Mouse (Mus musculus): Measurements from ENCODE around the gene Rab15. TPM values are rescaled to one million over a fixed set of nuclear protein-coding genes. Genes with fewer than 3 reads are reported as not detected.

Gene Rab15
- under 1 TPM; 0.33 to 0.53 TPM for total RNA-seq (2023)

DNA sequence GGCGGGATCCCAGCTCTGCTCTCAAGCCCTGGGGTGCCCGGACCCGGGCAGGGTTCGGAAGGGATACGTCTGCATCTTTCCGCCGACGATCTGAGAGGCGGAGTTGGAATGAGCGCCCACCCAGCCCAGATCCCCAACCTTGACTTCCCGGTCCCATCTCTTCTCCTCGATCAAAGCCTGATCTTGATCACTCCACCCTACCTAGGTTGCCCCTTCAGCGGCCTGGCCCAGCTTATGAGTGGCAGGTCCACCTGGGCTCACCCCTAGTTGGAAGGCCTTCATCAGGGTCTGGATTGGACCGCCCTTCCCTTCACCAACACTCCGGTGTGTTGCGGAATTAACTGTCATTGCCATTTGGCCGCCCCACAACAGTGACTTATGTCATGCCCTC is at the start of gene Rab15:
Rab15 (minus strand) TSS at position 258 of the 391 bp plus-strand sequence.

DNA sequence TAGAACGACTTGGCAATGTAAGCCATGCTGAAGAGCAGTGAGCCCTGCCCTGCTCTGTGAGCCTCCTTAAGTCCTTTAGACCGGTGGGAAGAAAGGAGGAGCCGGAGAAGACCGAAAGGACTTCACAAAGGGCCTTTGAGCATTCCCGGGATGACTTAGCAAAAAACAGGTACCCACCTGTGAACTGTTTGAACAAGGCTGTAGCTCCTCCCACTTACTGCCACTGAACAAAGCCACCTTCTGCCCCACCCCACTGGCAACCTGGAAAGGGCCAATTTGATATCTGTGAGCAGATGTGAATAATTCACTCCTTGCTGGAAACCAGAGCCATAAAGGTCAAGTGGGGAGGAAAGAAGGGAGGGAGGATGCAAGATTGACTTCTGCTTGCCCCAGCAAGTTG is 27.4 kb downstream of the Rab15 start, which contains the start of gene Gpx2:
Gpx2 (minus strand) TSS at position 205 of the 400 bp plus-strand sequence.

DNA sequence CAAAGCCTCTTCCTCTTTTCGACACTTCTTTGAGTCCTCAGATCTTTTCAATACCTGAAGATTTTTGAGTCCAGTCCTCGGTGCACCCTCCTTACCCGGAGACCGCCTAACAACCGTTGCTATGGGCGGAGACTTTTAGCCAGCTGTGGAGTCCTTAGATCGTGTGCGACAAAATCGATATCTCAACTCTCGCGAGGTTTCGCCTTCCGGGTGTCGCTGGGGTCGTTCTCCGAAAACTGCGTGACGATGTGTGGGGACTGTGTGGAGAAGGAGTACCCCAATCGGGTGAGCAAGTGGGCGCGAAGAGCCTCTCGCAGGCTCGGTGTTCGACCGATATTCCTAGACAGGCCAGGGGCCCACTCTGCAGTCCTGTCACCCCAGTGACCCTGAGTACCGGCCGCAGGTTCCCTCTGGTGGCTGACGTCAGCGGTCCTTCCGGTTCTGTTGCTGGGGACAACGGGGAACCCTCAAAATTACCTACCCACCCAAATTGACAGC is 57.3 kb downstream of the Rab15 start, which contains the start of the genes Churc1 and Fntb:
Churc1 (plus strand) TSS at position 185 of the 498 bp plus-strand sequence.
Fntb (plus strand) TSS at position 236 of the 498 bp plus-strand sequence.

Other genes starting within 250 kb of the Rab15 start
- 10 to 100 TPM in 1 of 2 experiments, 1 to 10 TPM in 1; 8.3 to 25.1 TPM for gene Sptb, start 112.4 kb downstream of the Rab15 start, total RNA-seq (2023)
- 10 to 100 TPM; 26.7 to 27.4 TPM for gene Churc1, start 57.4 kb downstream of the Rab15 start, total RNA-seq (2023)
- gene Fntb, start 57.3 kb downstream of the Rab15 start, total RNA-seq (2023), result 1 to 10 TPM; 6.5 to 6.8 TPM
- not detected for gene Gpx2, start 27.4 kb downstream of the Rab15 start, total RNA-seq (2023)
- 100 to 1,000 TPM; 335 to 355 TPM for gene Max, start 139.3 kb upstream of the Rab15 start, total RNA-seq (2023)